Comparison of ENCODE assay signal across 15 mouse cellular contexts in the genomic region with DNA sequence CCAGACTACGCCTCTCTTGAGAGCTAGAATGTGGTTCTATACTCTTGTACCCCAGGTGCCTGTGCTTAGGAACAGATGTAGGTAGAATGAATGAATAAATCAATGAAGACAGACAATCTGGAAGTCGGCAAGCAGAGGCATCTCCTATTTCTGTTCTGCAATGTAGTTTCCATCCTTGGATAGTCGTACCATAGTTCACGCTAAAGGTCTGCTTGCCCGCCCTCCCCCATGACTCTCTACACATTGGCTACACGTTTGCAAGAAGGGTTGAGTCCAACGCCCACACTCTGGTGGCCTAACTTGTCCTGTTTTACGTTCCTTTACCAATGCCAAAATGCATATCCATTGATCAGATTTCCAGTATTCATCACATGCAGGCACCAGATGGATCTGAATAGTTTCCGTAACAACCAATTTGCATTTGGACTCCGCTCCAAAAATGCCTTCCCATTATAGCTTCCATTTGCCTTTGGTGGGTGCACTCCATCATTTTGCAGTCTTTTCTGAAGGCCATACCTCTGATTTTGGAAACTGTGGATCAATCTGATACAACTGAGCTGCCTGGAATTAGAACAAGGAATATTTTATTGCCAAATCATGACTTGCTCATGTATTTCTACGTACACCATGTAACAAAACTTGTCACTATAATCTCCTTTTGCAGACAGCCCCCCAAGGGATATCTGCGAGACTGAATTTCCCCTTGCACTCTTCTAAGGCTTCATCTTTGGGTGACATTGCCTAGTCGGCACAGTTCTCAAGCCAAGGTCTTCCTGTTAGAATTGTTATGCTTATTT.
DNase-seq lines count a peak whose midpoint lies in the region; ATAC-seq lines count a peak whose summit lies in the region.
"Had no signal": no experiment of that assay in that cellular context is flagged by ENCODE, and none has a peak within 500 bp of the region (broad histone marks: within the 10 kb centered on the region; RNA-seq: fewer than 3 reads in every experiment).

No protein-coding gene starts in this region.

- H3K4me1 ChIP-seq in embryonic facial prominence, embryonic 14.5 days (ENCODE audit: control insufficient read depth, insufficient read depth, low read length) = no peaks in the 10 kb centered on the region
- no peaks in the 10 kb centered on the region for H3K4me1 ChIP-seq in embryonic facial prominence, embryonic 10.5 days
- H3K4me1 ChIP-seq in liver, embryonic 11.5 days (replicated peaks; ENCODE audit: control insufficient read depth, insufficient read depth, low read length) = no peaks in the 10 kb centered on the region
- H3K4me1 ChIP-seq: heart, embryonic 12.5 days; liver, embryonic 12.5 days; midbrain, embryonic 15.5 days had no signal

- intact Hi-C loops in heart, postnatal 10 days (cut with DNase I) = no loop called here

- no peak overlapping the region for H3K4me3 ChIP-seq in embryonic facial prominence, embryonic 14.5 days (ENCODE audit: low read depth, low read length)
- H3K4me3 ChIP-seq in embryonic facial prominence, embryonic 10.5 days = no peak overlapping the region
- H3K4me3 ChIP-seq in liver, embryonic 11.5 days (ENCODE audit: low read depth, low read length) = no peak overlapping the region
- H3K4me3 ChIP-seq: heart, embryonic 12.5 days; liver, embryonic 12.5 days; midbrain, embryonic 15.5 days had no signal

- H3K4me2 ChIP-seq in embryonic facial prominence, embryonic 14.5 days (ENCODE audit: low read depth, low read length) = no peak overlapping the region
- H3K4me2 ChIP-seq in liver, embryonic 11.5 days = no peak overlapping the region
- H3K4me2 ChIP-seq: heart, embryonic 12.5 days; liver, embryonic 12.5 days; midbrain, embryonic 15.5 days had no signal

- DNase-seq in embryonic facial prominence, embryonic 14.5 days (ENCODE audit: low spot score) = peak; percentile 60
- no peak for DNase-seq in embryonic facial prominence, embryonic 10.5 days (ENCODE audit: low spot score)
- DNase-seq in brain, embryonic 18.5 days (ENCODE audit: low read depth, low spot score) = peak; percentile 74
- peak; percentile 73 to 91 for DNase-seq in layer of hippocampus, adult 18-20 months (ENCODE audit: low spot score in 2 of 2)
- DNase-seq in right cerebral cortex, adult 18-20 months = peak; percentile 25
- no peak for DNase-seq in lung, adult 18-20 months
- no peak for DNase-seq in heart, postnatal 10 days
- DNase-seq in liver, embryonic 11.5 days (ENCODE audit: low spot score) = no peak
- DNase-seq: adrenal gland, postnatal 14 days; gastrocnemius, postnatal 36 days; kidney, postnatal 10 days; thymus, adult 2 months had no signal

- no peaks in the 10 kb centered on the region for H3K27me3 ChIP-seq in embryonic facial prominence, embryonic 14.5 days (replicated peaks; ENCODE audit: control insufficient read depth, insufficient read depth, low read length)
- H3K27me3 ChIP-seq in embryonic facial prominence, embryonic 10.5 days (replicated peaks; ENCODE audit: low read depth, poor library complexity, severe bottlenecking) = no peaks in the 10 kb centered on the region
- H3K27me3 ChIP-seq in liver, embryonic 11.5 days (replicated peaks; ENCODE audit: control insufficient read depth, insufficient read depth, low read length) = no peaks in the 10 kb centered on the region
- H3K27me3 ChIP-seq: heart, embryonic 12.5 days; liver, embryonic 12.5 days; midbrain, embryonic 15.5 days had no signal

- no peak for ATAC-seq in embryonic facial prominence, embryonic 14.5 days (ENCODE audit: low read depth)
- no peak for ATAC-seq in liver, embryonic 11.5 days (replicated peaks; ENCODE audit: low FRiP score)
- ATAC-seq: liver, embryonic 12.5 days; midbrain, embryonic 15.5 days had no signal

- H3K36me3 ChIP-seq in embryonic facial prominence, embryonic 14.5 days (ENCODE audit: control insufficient read depth, insufficient read depth, low read length) = no peaks in the 10 kb centered on the region
- no peaks in the 10 kb centered on the region for H3K36me3 ChIP-seq in embryonic facial prominence, embryonic 10.5 days (replicated peaks)
- H3K36me3 ChIP-seq in liver, embryonic 11.5 days (ENCODE audit: control insufficient read depth, insufficient read depth, low read length) = no peaks in the 10 kb centered on the region
- H3K36me3 ChIP-seq: heart, embryonic 12.5 days; liver, embryonic 12.5 days; midbrain, embryonic 15.5 days had no signal

- 69% methylated on average over 13 of the region's 13 CpGs for WGBS in embryonic facial prominence, embryonic 14.5 days
- 92% methylated on average over 13 of the region's 13 CpGs for WGBS in embryonic facial prominence, embryonic 10.5 days
- WGBS in liver, embryonic 11.5 days = 84% methylated on average over 13 of the region's 13 CpGs

- H3K27ac ChIP-seq in embryonic facial prominence, embryonic 14.5 days (replicated peaks; ENCODE audit: low read depth, low read length) = no peak overlapping the region
- no peak overlapping the region for H3K27ac ChIP-seq in embryonic facial prominence, embryonic 10.5 days (replicated peaks)
- no peak overlapping the region for H3K27ac ChIP-seq in liver, embryonic 11.5 days (ENCODE audit: low read depth, low read length)
- H3K27ac ChIP-seq: liver, embryonic 12.5 days; midbrain, embryonic 15.5 days had no signal

- H3K9me3 ChIP-seq in embryonic facial prominence, embryonic 14.5 days (ENCODE audit: control insufficient read depth, low read length) = 0 out of 2 replicates have a peak, but pooled peaks cover 3% of the 10 kb centered on the region
- H3K9me3 ChIP-seq in embryonic facial prominence, embryonic 10.5 days = no peaks in the 10 kb centered on the region
- no peaks in the 10 kb centered on the region for H3K9me3 ChIP-seq in liver, embryonic 11.5 days (ENCODE audit: control insufficient read depth, low read length)
- H3K9me3 ChIP-seq: heart, embryonic 12.5 days; liver, embryonic 12.5 days; midbrain, embryonic 15.5 days had no signal

- no peak overlapping the region for H3K9ac ChIP-seq in embryonic facial prominence, embryonic 14.5 days (ENCODE audit: low read depth, low read length)
- no peak overlapping the region for H3K9ac ChIP-seq in liver, embryonic 11.5 days (ENCODE audit: low read depth, low read length)
- H3K9ac ChIP-seq: heart, embryonic 12.5 days; liver, embryonic 12.5 days; midbrain, embryonic 15.5 days had no signal

Comparison
In these comparisons a context has a peak if more than half of its experiments do, and no peak if none do; other contexts are left out.
1. DNase-seq: peak in embryonic facial prominence, embryonic 14.5 days (single experiment), brain, embryonic 18.5 days (single experiment), layer of hippocampus, adult 18-20 months (2 of 2) and right cerebral cortex, adult 18-20 months (single experiment); none in embryonic facial prominence, embryonic 10.5 days (single experiment), lung, adult 18-20 months (0 of 2), heart, postnatal 10 days (0 of 2) and liver, embryonic 11.5 days (single experiment).